Mouse (Mus musculus) hindbrain, embryonic 14.5 days (tissue): ENCODE data around the gene Slc9a2. TPM values are rescaled to one million over a fixed set of nuclear protein-coding genes. Genes with fewer than 3 reads are reported as not detected.

ENCODE experiments used
- ATAC-seq: fragments of 200-750 bp; cut with Nextera tagmentation; 2 replicates; pipeline ENCODE4 v1.8.0; 2017; ENCODE audit warnings: moderate number of reproducible peaks, mild to moderate bottlenecking, moderate TSS enrichment, moderate library complexity; ENCODE audit not compliant: low FRiP score
- DNase-seq: peaks from one replicate; pipeline ENCODE4 v3.0.0-alpha.2; 2015; ENCODE audit warnings: low spot score
- H3K27ac ChIP-seq: fragments of 300-500 bp; sonication (generic); 2 replicates; pipeline ENCODE4 v1.5.1; 2014; ENCODE audit warnings: mild to moderate bottlenecking, moderate library complexity
- H3K27me3 ChIP-seq: fragments of 300-500 bp; sonication (generic); 2 replicates; pipeline ENCODE4 v1.6.1; 2014; ENCODE audit warnings: mild to moderate bottlenecking, low read length, mixed read lengths; ENCODE audit not compliant: control insufficient read depth, insufficient read depth
- H3K36me3 ChIP-seq: fragments of 300-500 bp; sonication (generic); replicated peaks from 2 replicates; pipeline ENCODE4 v1.6.1; 2014; ENCODE audit not compliant: control insufficient read depth, insufficient read depth
- H3K4me1 ChIP-seq: fragments of 300-500 bp; sonication (generic); replicated peaks from 2 replicates; pipeline ENCODE4 v1.6.1; 2014; ENCODE audit warnings: antibody characterized with exemption, low read length, mixed read lengths; ENCODE audit not compliant: control insufficient read depth, insufficient read depth
- H3K4me2 ChIP-seq: fragments of 300-500 bp; sonication (generic); replicated peaks from 2 replicates; pipeline ENCODE4 v1.6.1; 2014; ENCODE audit warnings: mild to moderate bottlenecking, moderate library complexity
- H3K4me3 ChIP-seq: fragments of 300-500 bp; sonication (generic); replicated peaks from 2 replicates; pipeline ENCODE4 v1.5.1; 2014; ENCODE audit warnings: mild to moderate bottlenecking, low read length
- H3K9ac ChIP-seq: fragments of 300-500 bp; sonication (generic); 2 replicates; pipeline ENCODE4 v1.6.1; 2014
- H3K9me3 ChIP-seq: fragments of 300-500 bp; sonication (generic); 2 replicates; pipeline ENCODE4 v1.6.1; 2016; ENCODE audit warnings: low read length; ENCODE audit not compliant: control insufficient read depth
- WGBS: fragments of 180-500 bp; shearing (Covaris S2); extraction: QIAGEN DNeasy Blood & Tissue Kit; methylation state at CpG from one replicate; pipeline ENCODE4 v1.1.7; 2014; 5-methylcytosine and 5-hydroxymethylcytosine counted together
- polyA plus RNA-seq: library from polyadenylated mRNA; unstranded; fragments of >200 nt; fragmentation: Nextera tagmentation; extraction: Ambion mirVana; gene quantifications from 2 replicates; pipeline ENCODE4 v1.2.1, GENCODE M21; 2014

Slc9a2 gene
- polyA plus RNA-seq, 1 experiment from 2014 or later, result 0.12 TPM

DNA sequence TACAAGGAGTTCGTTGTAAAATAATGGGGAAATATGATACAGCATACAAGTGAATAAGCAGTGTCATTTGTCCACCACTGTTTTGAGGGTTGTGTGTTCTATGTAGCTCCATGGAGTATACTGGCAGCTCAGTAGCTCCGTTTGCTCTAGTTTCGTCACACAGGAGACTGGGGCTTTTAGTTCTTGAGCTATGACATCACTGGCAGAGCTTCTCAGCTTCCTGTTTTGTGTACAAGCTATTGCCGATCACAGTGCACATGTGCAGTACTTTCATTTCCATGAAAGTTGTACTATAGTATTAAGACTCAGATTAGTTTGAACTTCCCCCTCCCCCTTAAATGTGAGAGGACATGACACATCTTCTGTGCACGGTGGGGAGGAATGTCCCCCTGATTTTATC is 65.7 kb downstream of the Slc9a2 start:
- Histone ChIP-seq H3K4me1 (no peaks in the 10 kb centered on the region), H3K27ac (no peak overlapping the region), H3K4me2 (no peak overlapping the region), H3K36me3 (no peaks in the 10 kb centered on the region), H3K27me3 (no peaks in the 10 kb centered on the region), H3K9ac (no peak overlapping the region), H3K9me3 (no peaks in the 10 kb centered on the region), H3K4me3 (no peak overlapping the region)
- WGBS, result 88% methylated on average over 5 of the region's 5 CpGs
- no peak for DNase-seq
- ATAC-seq, result no peak

DNA sequence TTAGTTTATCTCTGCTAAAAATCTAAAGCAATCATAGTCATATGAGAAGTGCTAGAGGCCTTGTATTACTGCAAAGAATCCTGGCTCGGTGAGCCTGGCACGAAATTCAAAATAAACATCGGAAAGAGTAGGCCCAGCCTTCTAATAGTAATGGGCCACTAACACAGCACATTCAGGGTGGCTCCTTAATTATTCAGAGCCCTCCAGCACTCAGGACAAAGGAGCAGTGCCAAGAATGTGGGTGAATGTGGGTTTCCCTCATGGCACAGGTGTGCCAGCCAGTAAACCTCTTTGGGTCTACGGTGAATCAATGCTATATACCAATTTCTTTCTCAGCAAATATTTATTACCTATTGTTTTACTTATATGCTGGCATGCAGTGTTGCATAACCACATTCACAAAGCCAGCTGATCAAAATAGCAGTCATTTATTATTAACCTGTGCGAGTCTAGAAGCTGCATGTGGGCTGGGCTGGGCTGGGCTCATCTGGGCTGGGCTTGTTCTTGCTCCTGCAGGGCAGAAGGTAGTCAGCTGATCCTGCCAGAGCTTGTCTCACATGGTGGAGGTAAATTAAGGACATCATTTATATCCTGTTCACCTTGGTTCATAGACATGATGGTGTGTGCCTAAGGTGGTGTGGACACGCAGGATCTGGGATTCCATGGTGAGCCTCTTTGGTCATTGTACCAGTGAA is 79.5 kb downstream of the Slc9a2 start:
- Histone ChIP-seq H3K36me3 (no peaks in the 10 kb centered on the region), H3K4me2 (no peak overlapping the region), H3K4me3 (no peak overlapping the region), H3K9ac (no peak overlapping the region), H3K27ac (no peak overlapping the region), H3K9me3 (no peaks in the 10 kb centered on the region), H3K4me1 (no peaks in the 10 kb centered on the region), H3K27me3 (no peaks in the 10 kb centered on the region)
- 91% methylated on average over 6 of the region's 6 CpGs for WGBS
- DNase-seq (no peak), ATAC-seq (no peak)

DNA sequence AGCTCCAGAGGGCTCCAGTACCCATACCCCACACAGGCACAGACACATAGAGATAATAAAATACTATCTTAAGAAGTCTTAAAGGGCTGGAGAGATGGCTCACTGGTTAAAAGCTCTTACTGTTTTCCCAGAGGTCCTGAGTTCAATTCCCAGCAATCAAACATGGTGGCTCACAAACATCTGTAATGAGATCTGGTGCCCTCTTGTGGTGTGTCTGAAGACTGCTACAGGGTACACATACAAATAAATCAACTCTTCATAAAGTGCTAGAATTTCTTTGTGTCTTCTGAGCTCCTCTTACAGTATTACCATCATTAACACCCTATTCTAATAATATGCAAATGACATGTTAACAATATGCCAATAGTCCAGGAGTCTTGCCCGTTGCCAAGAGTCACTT is 83.7 kb downstream of the Slc9a2 start:
- Histone ChIP-seq H3K27ac (no peak overlapping the region), H3K27me3 (no peaks in the 10 kb centered on the region), H3K9me3 (no peaks in the 10 kb centered on the region), H3K4me3 (no peak overlapping the region), H3K36me3 (no peaks in the 10 kb centered on the region), H3K4me1 (no peaks in the 10 kb centered on the region), H3K4me2 (no peak overlapping the region), H3K9ac (no peak overlapping the region)
- 53% methylated on average over 1 of the region's 1 CpGs for WGBS
- ATAC-seq (no peak), DNase-seq (no peak)

DNA sequence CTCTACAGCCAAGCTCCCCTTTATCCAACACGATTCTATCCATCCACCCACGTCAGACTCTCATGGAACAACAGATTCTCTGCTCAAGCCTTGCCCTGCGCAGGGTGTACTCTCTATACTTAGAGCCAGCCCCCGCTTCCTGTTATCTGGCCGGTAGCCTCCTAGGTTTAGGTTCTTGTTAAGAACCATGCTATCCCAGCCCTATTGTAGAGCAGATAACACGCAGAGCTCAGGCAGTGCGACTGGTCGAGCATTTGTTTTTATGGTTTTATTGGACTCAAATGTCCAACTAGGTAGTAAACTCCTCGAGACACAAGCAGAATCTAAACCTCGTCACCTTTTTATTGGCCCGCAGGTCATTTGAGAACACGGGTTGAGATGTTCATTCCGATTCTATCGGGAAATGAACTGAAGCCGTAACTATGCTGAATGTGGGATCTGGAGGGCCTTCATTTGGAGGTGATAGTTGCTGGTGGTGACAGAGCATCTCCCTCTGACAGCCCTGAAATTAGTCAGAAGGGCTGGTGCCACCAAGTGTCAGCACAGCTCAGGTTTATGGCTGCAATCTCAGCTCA is 84.4 kb downstream of the Slc9a2 start:
- no peak overlapping the region for H3K27ac ChIP-seq
- H3K4me3 ChIP-seq, result no peak overlapping the region
- no peaks in the 10 kb centered on the region for H3K4me1 ChIP-seq
- ATAC-seq (no peak), DNase-seq (no peak)
- WGBS, result 94% methylated on average over 15 of the region's 15 CpGs
- H3K36me3 ChIP-seq, result no peaks in the 10 kb centered on the region
- H3K9me3 ChIP-seq, result no peaks in the 10 kb centered on the region
- no peaks in the 10 kb centered on the region for H3K27me3 ChIP-seq
- H3K4me2 ChIP-seq, result no peak overlapping the region
- no peak overlapping the region for H3K9ac ChIP-seq

DNA sequence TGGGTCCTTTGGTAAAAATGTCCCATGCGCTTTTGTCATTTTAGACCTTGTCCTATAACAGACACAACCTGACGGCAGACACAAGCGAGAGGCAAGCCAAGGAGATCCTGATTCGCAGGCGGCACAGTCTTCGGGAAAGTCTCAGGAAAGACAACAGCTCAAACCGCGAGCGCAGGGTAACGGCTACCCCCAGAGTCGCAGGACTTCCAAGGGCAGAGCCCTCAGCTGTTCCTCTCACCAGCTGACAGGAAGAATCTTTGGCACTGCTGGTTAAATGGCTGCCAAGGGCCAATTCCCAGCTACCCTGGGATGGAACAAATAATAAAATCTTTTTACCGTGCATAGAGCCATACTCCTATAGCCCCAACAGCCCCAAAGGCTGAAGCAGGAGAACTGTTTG is 85.1 kb downstream of the Slc9a2 start:
- Histone ChIP-seq H3K36me3 (no peaks in the 10 kb centered on the region), H3K4me2 (no peak overlapping the region), H3K4me3 (no peak overlapping the region), H3K9ac (no peak overlapping the region), H3K4me1 (no peaks in the 10 kb centered on the region), H3K27ac (no peak overlapping the region), H3K27me3 (no peaks in the 10 kb centered on the region), H3K9me3 (no peaks in the 10 kb centered on the region)
- 89% methylated on average over 12 of the region's 12 CpGs for WGBS
- DNase-seq, result no peak
- ATAC-seq, result no peak

DNA sequence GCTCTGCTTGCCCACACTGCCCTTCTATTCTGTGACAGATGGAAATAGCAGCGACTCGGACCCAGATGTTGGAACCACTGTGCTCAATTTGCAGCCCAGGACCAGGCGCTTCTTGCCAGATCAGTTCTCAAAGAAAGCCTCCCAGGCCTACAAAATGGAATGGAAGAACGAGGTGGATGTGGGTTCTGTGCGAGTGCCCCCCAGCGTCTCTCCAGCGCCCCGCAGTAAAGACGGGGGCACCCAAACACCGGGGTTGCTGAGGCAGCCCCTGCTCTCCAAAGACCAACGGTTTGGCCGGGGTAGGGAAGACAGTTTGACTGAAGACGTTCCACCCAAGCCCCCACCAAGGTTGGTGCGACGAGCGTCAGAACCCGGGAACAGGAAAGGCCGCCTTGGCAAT is 87.2 kb downstream of the Slc9a2 start:
- Histone ChIP-seq H3K4me1 (no peaks in the 10 kb centered on the region), H3K9me3 (no peaks in the 10 kb centered on the region), H3K4me3 (no peak overlapping the region), H3K27me3 (no peaks in the 10 kb centered on the region), H3K36me3 (no peaks in the 10 kb centered on the region), H3K27ac (no peak overlapping the region), H3K4me2 (no peak overlapping the region), H3K9ac (no peak overlapping the region)
- ATAC-seq, result no peak
- DNase-seq, result no peak
- WGBS, result 90% methylated on average over 18 of the region's 18 CpGs

DNA sequence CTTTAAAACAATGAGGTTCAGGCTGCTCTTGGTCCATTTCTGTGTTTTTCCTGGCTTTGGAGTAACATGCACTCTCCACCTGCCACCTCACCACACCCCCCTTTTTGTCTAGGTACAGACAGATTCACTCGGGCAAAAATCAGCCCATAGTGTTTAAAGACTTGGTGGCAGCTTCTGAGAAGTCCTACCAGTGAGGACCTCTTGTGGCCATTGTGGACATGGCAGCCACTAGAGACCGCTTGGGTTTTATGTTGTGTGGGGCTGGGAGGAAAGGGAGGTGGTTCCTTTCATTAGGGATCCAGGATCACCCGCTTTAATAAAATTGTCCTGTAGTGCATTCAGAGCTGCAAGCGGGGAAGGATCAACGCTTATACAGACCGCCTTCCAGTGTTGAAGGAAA is 88.2 kb downstream of the Slc9a2 start:
- Histone ChIP-seq H3K4me3 (no peak overlapping the region), H3K36me3 (peaks cover 8% of the 10 kb centered on the region; the same call in 1 of the 2 replicates), H3K27ac (no peak overlapping the region), H3K9ac (no peak overlapping the region), H3K4me1 (no peaks in the 10 kb centered on the region), H3K27me3 (no peaks in the 10 kb centered on the region), H3K9me3 (no peaks in the 10 kb centered on the region), H3K4me2 (no peak overlapping the region)
- WGBS, result 27% methylated on average over 6 of the region's 6 CpGs
- peak; percentile 63 for DNase-seq
- no peak for ATAC-seq

DNA sequence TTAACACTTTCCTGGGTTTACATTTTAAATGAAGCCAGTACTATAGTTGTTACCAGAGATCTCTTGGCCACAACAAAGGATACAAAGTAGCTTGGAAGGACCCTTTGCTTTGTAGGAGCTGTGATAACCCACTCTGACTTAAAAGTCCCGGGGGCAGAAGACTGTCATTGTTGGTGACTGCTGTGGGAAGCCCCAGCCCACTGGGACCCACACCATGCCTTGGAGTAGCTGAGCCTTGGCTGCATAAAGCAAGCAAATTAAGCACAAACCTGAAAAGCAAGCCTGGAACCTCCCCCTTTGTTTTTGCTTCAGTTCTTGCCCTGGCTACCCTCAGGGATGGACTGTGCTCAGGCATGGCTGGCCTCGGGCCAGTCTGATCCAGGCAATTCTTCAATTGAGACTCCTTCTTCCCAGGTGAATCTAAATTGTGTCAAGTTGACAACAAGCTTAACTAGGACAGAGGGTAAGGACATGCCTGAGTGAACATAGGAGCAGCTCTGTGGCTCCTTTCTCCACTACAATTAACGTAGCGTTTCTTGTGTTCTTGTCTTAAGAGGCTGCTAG is 89.0 kb downstream of the Slc9a2 start:
- Histone ChIP-seq H3K36me3 (peaks cover 11% of the 10 kb centered on the region; the same call in 1 of the 2 replicates), H3K4me1 (no peaks in the 10 kb centered on the region), H3K27me3 (no peaks in the 10 kb centered on the region), H3K27ac (no peak overlapping the region), H3K9me3 (no peaks in the 10 kb centered on the region), H3K4me3 (no peak overlapping the region), H3K4me2 (no peak overlapping the region), H3K9ac (no peak overlapping the region)
- ATAC-seq (no peak), DNase-seq (no peak)
- WGBS, result 54% methylated on average over 4 of the region's 4 CpGs

DNA sequence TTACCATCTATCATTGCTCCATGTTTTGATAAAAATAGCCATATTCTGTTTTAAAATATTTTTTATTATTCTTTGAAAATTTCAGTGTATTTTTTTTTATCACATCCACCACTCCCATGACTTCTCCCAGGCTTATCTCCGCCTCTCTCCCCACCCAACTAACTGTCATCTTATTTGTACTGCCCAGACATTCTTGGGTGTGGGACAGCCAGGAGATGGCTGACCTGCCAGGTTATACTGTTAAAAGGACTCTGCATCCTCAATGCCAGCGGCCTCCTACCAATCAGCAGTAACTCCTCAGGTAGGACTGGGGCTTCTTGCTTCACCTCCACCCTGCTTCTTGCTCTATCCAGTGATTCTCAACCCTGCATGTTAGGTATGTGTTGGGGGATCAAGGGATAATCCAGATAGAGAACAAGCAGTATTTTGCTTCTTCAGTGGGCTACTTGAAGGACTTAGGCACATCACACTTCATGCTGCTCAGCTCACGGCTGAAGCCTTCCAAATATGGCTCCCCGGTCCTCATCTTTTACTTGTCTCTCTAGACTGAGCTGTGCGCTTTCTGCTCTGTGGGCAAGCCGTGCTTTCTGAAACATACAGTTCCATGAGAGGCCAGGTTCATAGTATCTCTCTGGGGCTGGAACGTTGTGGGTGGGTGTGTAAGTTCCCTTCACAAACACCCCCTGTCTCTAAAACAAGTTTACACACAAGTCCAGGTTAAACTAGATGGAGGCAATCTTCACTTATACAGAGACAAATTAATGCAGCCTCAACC is 91.0 kb downstream of the Slc9a2 start:
- Histone ChIP-seq H3K27me3 (no peaks in the 10 kb centered on the region), H3K4me3 (no peak overlapping the region), H3K9me3 (no peaks in the 10 kb centered on the region), H3K4me1 (no peaks in the 10 kb centered on the region), H3K4me2 (no peak overlapping the region), H3K36me3 (peaks cover 11% of the 10 kb centered on the region; the same call in 1 of the 2 replicates), H3K9ac (no peak overlapping the region), H3K27ac (no peak overlapping the region)
- ATAC-seq (no peak), DNase-seq (no peak)
- WGBS, result 92% methylated on average over 7 of the region's 7 CpGs
